Mouse (Mus musculus) liver, postnatal 0 days (tissue): ENCODE measurements around the gene Msi2. TPM values are rescaled to one million over a fixed set of nuclear protein-coding genes. Genes with fewer than 3 reads are reported as not detected.

Source experiments
- ATAC-seq: fragments of 200-750 bp; cut with Nextera tagmentation; 2 replicates; pipeline ENCODE4 v1.8.0; 2017; ENCODE audit warnings: mild to moderate bottlenecking, moderate library complexity
- DNase-seq: peaks from one replicate; pipeline ENCODE4 v3.0.0-alpha.2; 2016
- H3K27ac ChIP-seq: fragments of 300-500 bp; sonication (generic); 2 replicates; pipeline ENCODE4 v1.5.1; 2014; ENCODE audit warnings: antibody characterized with exemption, moderate library complexity, mild to moderate bottlenecking, low read depth
- H3K27me3 ChIP-seq: fragments of 300-500 bp; sonication (generic); 2 replicates; pipeline ENCODE4 v1.6.1; 2014; ENCODE audit warnings: low read length, control low read depth, mixed read lengths; ENCODE audit not compliant: insufficient read depth
- H3K36me3 ChIP-seq: fragments of 300-500 bp; sonication (generic); replicated peaks from 2 replicates; pipeline ENCODE4 v1.6.1; 2014; ENCODE audit warnings: mild to moderate bottlenecking, control low read depth, low read length, moderate library complexity, mixed read lengths; ENCODE audit not compliant: insufficient read depth
- H3K4me1 ChIP-seq: fragments of 300-500 bp; sonication (generic); 2 replicates; pipeline ENCODE4 v1.6.1; 2014; ENCODE audit warnings: antibody characterized with exemption, mild to moderate bottlenecking, control low read depth; ENCODE audit not compliant: insufficient read depth
- H3K4me2 ChIP-seq: fragments of 300-500 bp; sonication (generic); 2 replicates; pipeline ENCODE4 v1.6.1; 2014; ENCODE audit warnings: low read depth, mild to moderate bottlenecking, low read length, moderate library complexity, mixed read lengths
- H3K4me3 ChIP-seq: fragments of 300-500 bp; sonication (generic); 2 replicates; pipeline ENCODE4 v1.5.1; 2014; ENCODE audit warnings: low read depth, low read length
- H3K9ac ChIP-seq: fragments of 300-500 bp; sonication (generic); replicated peaks from 2 replicates; pipeline ENCODE4 v1.6.1; 2014; ENCODE audit warnings: mild to moderate bottlenecking, moderate library complexity
- H3K9me3 ChIP-seq: fragments of 300-500 bp; sonication (generic); 2 replicates; pipeline ENCODE4 v1.6.1; 2016; ENCODE audit warnings: mild to moderate bottlenecking, control low read depth, low read length, mixed read lengths
- CTCF ChIP-seq: sonication (generic); IDR thresholded peaks from 2 replicates; pipeline ENCODE4 v1.5.1; 2016; ENCODE audit warnings: antibody characterized with exemption, low read depth
- EP300 ChIP-seq: IDR thresholded peaks from 2 replicates; pipeline ENCODE4 v1.6.1; 2016; ENCODE audit warnings: antibody characterized with exemption, low read depth, mild to moderate bottlenecking
- WGBS: fragments of 180-500 bp; shearing (Covaris S2); extraction: QIAGEN DNeasy Blood & Tissue Kit; methylation state at CpG from one replicate; pipeline ENCODE4 v1.1.7; 2014; ENCODE audit not compliant: insufficient replicate concordance; 5-methylcytosine and 5-hydroxymethylcytosine counted together
- polyA plus RNA-seq: library from polyadenylated mRNA; unstranded; fragments of >200 nt; fragmentation: Nextera tagmentation; extraction: Ambion mirVana; gene quantifications from 2 replicates; pipeline ENCODE4 v1.2.1, GENCODE M21; 2015

The Msi2 gene
- polyA plus RNA-seq: 3.4 and 3.7 TPM in 2 replicates

DNA sequence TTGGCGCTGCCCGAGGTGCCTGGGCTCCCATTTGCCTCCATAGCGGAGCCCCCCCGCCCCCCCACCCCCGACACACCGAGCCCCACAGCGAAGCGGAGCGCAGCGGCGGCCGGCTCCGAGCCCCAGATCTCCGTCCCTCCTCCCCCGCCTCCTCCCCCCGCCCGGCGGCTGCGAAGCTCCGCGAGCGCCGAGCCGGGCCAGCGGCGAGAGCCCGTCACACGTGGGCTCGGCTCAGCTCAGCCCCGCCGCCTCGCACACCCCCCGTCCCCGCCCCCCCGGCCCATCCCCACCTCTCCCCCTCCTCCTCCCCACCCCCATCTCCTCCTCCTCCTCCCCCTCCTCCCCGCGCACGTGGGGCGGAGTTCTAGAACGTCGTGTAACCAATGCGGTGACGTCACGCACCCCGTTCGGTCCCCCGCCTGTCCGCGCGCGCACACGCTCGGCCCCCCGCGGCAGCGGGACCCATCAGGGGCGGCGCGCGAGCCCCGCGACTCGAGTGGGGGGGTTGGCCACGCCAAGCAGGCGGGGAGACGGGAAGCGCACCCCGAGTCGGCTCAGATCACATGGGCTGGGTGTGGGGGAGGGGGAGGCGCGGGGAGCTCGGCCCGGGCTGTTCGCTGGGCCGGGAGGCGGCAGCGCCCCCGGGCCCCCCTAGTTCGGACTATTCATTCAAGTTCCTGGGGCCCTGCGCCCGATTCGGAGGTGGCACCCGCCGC lies at the start of gene Msi2:
Gene Msi2 (minus strand): TSS at position 464 of the 716 bp plus-strand sequence.
- TF ChIP-seq EP300 (no peak), CTCF (no peak)
- Histone ChIP-seq H3K27me3 (no peaks in the 10 kb centered on the region), H3K4me1 (peaks cover 24% of the 10 kb centered on the region), H3K9ac (peak within 1 kb of the TSS; percentile 97), H3K4me2 (peak within 1 kb of the TSS; percentile 99), H3K27ac (peak within 1 kb of the TSS; percentile 98), H3K4me3 (peak within 1 kb of the TSS; percentile 97), H3K36me3 (no peaks in the 10 kb centered on the region), H3K9me3 (no peaks in the 10 kb centered on the region)
- peak; percentile 83 for ATAC-seq
- 1% methylated on average over 31 of the region's 84 CpGs for WGBS
- DNase-seq: peak; percentile 93

DNA sequence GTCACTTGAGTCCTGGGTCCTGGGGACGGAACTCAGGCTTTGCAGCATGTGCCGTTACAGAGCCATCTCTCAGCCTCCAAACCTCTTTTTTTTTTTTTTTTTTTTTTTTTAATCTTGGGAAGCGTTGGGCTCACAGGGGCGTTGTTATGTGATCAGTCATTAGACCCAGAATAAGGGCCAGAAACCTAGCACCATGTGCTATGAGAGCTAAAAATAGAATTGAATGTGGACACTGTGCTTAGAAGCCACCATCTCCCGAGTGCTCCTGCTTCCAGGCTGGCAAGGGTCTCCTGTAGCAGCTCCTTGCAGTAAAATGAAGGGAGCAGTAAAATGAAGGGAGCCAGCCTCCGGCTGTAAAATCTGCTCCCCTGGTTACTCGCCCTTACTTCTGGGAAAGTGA lies 47.3 kb upstream of the Msi2 start:
- Histone ChIP-seq H3K36me3 (no peaks in the 10 kb centered on the region), H3K4me1 (no peaks in the 10 kb centered on the region), H3K4me2 (no peak overlapping the region), H3K27ac (no peak overlapping the region), H3K9me3 (no peaks in the 10 kb centered on the region), H3K9ac (no peak overlapping the region), H3K4me3 (no peak overlapping the region), H3K27me3 (no peaks in the 10 kb centered on the region)
- DNase-seq (no peak), ATAC-seq (no peak)
- TF ChIP-seq EP300: no peak
- TF ChIP-seq CTCF: no peak
- 62% methylated on average over 7 of the region's 7 CpGs for WGBS

DNA sequence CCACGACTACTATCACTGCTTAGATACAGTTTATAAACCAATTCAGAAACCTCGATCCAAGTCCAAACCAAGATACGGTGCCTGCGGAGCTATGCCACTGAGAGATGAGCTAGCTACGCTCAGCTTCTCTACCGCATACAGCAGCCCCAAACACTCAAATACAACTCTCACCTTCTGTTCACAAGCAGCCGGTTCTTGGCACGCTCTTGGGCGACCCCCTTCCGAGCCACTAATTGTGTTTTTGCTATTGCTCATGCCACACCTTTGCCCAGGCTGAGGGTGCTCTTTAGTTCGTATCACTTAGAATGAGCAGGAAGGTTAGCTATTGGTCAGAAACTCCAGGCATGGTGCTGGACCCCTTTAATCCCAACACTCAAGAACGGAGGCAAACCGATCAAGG lies 45.1 kb upstream of the Msi2 start:
- no peak for ATAC-seq
- Histone ChIP-seq H3K9ac (no peak overlapping the region), H3K9me3 (no peaks in the 10 kb centered on the region), H3K4me3 (no peak overlapping the region), H3K27ac (no peak overlapping the region), H3K27me3 (no peaks in the 10 kb centered on the region), H3K36me3 (no peaks in the 10 kb centered on the region), H3K4me2 (no peak overlapping the region), H3K4me1 (no peaks in the 10 kb centered on the region)
- no peak for DNase-seq
- no peak for TF ChIP-seq EP300
- TF ChIP-seq CTCF: no peak
- WGBS: 86% methylated on average over 13 of the region's 13 CpGs

DNA sequence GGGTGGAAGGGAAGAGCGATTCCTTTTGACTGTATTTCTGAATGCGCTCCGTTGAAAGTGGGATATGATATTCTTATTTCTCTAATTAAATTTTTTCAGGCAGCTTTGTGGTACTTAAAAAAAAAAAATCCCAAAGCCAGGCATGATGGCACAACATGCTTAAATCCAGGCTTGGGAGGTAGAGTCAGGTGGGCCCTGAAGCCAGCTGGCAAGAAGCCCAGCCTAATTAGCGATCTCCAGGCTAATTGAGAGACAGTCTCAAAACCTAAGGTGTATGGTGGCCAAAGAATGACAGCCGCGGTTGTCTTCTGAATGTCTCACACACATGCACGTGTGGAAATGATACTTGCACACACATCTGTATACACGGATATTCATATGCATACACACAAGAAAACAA lies 41.2 kb upstream of the Msi2 start:
- no peak for TF ChIP-seq CTCF
- no peak for TF ChIP-seq EP300
- H3K4me1 ChIP-seq: no peaks in the 10 kb centered on the region
- no peak overlapping the region for H3K27ac ChIP-seq
- H3K27me3 ChIP-seq: no peaks in the 10 kb centered on the region
- 84% methylated on average over 8 of the region's 8 CpGs for WGBS
- DNase-seq (no peak), ATAC-seq (no peak)
- no peak overlapping the region for H3K4me2 ChIP-seq
- no peak overlapping the region for H3K9ac ChIP-seq
- no peaks in the 10 kb centered on the region for H3K9me3 ChIP-seq
- no peak overlapping the region for H3K4me3 ChIP-seq
- H3K36me3 ChIP-seq: no peaks in the 10 kb centered on the region

DNA sequence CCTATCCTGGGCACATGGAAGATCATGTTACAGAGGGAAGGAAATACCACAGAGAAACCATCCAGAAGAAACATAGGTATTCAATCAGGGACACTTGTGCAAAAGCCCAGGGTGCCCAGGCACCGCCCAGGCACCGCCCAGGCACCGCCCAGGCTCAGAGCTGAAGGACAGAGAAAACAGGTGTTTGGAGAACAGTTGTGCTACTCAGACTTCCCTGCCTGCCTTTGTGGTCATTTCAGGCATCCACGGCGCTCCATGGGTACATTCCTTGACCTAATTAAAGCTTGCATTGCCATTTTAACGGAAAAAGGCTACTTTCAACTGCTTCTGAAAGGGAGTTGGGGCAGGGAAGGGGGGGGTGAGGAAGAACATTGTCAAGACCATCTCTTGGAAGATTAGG lies 40.1 kb upstream of the Msi2 start:
- ATAC-seq (no peak), DNase-seq (no peak)
- Histone ChIP-seq H3K27me3 (no peaks in the 10 kb centered on the region), H3K4me1 (no peaks in the 10 kb centered on the region), H3K36me3 (no peaks in the 10 kb centered on the region), H3K4me2 (no peak overlapping the region), H3K9me3 (no peaks in the 10 kb centered on the region), H3K27ac (no peak overlapping the region), H3K4me3 (no peak overlapping the region), H3K9ac (no peak overlapping the region)
- no peak for TF ChIP-seq EP300
- no peak for TF ChIP-seq CTCF
- WGBS: 54% methylated on average over 6 of the region's 6 CpGs

DNA sequence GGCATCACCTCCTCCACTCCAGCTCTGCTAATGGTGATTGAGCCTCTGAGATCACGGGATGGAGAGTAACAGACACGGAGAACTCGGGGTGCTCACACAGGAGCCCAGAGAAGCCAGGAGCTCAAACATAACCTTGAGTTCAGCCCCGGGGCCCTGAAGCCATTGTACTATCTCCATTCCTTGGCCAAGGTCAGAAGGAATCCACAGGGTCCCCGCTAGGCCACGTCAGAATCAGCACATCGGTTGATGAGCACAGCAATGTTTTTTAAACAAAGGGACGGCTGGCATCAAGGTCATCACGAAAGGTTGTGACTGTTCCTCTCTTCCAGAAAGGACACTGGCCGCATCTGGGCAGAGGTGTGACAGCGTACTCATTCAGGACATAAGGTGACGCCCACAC lies 27.0 kb upstream of the Msi2 start:
- Histone ChIP-seq H3K4me1 (no peaks in the 10 kb centered on the region), H3K27me3 (no peaks in the 10 kb centered on the region), H3K36me3 (no peaks in the 10 kb centered on the region), H3K27ac (no peak overlapping the region), H3K4me2 (no peak overlapping the region), H3K4me3 (no peak overlapping the region), H3K9ac (no peak overlapping the region), H3K9me3 (no peaks in the 10 kb centered on the region)
- ATAC-seq (no peak), DNase-seq (no peak)
- WGBS: 72% methylated on average over 12 of the region's 12 CpGs
- TF ChIP-seq CTCF (no peak), EP300 (no peak)
